Mouse (Mus musculus) right cerebral cortex, adult 2 months (tissue): ENCODE results near the gene Mrps18a.
A peak's percentile ranks its signal among the peaks of the same experiment; 100 is the strongest.

ENCODE experiments used
- DNase-seq, 2 experiments: peaks; one replicate each; pipeline ENCODE4 v3.0.0; 2021 to 2022; ENCODE audit warnings: low spot score in 2 of 2

Mrps18a gene

DNA sequence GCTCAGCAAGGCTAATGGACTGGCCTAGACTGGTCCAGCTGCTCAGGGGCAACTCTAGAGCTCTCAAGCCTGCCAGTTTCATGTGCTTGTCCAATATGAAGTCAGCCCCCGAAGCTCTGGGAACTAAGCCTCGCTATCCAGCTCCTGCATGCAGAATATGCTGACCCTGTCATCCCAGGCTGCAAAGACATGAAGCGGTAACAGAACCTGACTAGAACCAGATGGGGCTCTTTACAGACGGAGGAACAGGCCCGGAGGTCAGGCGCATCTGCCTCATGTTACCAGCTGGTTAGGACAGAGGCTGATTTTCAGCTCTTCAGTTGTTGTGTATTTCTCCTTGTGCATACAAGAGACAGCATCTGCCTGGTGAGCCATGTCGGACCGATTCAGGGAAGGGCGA lies 8.9 kb upstream of the Mrps18a start:
- DNase-seq = no peak

GRCm38 (mm10) chr17:46102608-46103159 lies 8.1 kb upstream of the Mrps18a start:
- no peak for DNase-seq

- no peak for DNase-seq
Observed at GRCm38 (mm10) chr17:46104487-46104886, 6.3 kb upstream of the Mrps18a start.

- DNase-seq = no peak
Observed at GRCm38 (mm10) chr17:46108286-46108685, 2.5 kb upstream of the Mrps18a start.

DNA sequence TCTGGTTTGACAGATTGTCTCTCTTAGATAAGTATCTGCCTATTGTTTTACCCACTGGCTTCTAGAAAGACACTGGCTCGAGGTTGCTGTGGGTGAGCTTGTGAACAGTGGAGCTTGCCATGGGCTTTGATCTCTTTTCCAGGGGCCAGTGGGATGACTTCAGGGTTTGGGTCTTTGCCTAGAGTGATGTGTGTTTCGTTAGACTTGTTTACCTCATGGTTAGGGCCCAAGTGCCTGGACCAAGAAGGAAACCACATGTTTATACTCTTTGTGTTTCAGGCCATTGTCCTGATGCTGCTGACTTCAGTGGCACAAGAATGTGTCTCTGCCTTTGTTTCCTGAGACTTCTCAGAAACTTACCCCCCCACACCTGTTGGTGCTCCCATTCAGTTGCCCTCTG lies 4.7 kb downstream of the Mrps18a start:
- no peak for DNase-seq

GRCm38 (mm10) chr17:46116138-46116537 lies 5.4 kb downstream of the Mrps18a start:
- DNase-seq = no peak

- no peak for DNase-seq
Observed at GRCm38 (mm10) chr17:46116881-46117280, 6.1 kb downstream of the Mrps18a start.

DNA sequence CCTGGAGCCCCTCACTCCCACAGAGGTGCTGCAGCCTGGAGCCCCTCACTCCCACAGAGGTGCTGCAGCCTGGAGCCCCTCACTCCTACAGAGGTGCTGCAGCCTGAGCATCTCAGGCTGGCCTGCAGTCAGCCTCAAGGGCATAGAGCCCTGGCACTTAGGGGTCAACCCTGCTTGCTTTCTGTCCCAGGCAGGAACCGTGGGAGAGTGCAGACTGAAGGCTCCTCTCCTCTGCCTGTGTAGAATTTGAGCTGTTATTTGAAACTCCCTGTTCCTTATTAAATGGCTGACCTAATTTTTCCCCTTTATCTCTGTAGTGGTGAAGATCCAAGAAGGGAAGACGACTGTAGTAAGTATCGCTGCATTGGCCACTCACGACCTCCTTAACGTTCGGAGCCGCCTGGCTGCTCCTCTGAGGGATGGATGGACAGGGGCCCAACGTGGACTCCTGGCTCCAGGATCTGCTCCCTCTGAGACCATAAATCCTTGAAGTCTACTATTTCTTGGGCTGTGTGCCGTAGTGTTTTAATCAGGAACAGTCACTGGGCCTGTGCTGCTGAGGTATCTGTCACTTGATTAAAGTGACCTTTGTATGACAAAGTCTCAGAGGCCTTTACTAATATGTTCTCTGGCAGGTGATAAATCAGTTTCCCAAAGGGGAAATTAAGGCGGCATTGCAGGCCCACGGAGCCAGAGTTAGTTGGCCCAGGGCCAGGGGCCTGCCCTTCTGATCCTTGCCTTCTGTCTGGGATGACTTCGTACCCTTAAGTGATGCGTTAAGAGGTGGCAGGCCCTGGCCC lies 7.0 kb downstream of the Mrps18a start:
- DNase-seq = no peak

DNA sequence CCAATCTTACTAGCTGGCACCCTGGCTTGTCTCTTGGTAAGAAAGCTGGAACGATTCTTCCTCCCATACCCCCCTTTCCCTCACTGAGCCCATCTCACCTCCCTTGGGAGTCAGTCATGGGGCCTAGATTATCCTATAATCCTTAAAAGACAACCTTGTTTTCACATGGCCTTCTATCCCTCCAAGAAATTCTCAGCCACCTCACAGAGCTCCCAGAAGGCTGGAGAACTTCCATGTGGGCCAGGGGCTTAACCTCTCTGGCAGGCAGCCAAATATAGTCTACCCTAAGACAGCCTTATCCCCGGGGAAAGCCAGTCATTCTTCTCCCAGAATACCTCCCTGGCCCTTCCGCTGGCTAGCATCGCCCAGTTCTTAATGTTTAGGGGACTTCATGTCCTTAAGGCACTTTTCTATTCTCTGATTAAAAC lies 7.7 kb downstream of the Mrps18a start:
- no peak for DNase-seq

DNA sequence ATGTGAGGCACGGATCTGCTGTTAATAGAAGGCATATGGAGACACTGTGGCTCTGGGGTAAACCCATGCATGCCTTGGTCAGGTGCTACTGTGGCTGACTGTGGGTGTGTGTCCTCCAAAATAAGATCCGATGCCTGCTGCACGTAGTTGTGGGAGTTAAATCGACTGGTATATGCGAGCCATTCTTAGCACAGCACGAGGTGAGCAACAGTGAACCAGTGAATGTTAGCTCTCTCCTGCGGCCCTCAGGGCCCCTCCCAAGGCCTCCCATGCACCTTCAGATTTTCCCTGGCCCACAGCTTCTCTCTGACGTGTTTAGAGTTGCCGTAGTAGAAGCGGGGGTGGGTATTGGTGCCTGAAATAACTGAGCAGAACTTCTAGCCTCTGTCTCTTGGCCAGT lies 8.9 kb downstream of the Mrps18a start:
- DNase-seq = peak; percentile 54 to 64

- no peak for DNase-seq
Observed at GRCm38 (mm10) chr17:46122791-46123190, 12.0 kb downstream of the Mrps18a start.

DNA sequence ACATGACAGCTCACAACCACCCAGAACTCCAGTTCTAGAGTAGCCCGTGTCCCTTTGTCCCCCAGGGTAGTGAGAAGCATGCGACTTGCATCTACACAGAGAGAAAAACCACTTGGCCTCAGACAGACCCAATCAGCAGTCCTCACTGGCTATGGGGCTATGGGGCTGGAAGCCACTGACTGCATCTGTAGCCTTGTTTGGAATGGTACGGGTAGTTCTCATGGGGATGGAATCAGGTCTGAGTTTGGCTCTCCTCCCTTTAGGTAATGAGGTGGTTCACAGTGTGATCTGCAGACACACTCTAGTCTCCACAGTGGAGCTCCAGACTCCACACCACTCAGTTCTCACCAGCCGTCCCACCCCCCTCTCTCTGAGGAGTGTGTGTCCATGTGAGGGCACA lies 12.5 kb downstream of the Mrps18a start:
- DNase-seq = no peak

DNA sequence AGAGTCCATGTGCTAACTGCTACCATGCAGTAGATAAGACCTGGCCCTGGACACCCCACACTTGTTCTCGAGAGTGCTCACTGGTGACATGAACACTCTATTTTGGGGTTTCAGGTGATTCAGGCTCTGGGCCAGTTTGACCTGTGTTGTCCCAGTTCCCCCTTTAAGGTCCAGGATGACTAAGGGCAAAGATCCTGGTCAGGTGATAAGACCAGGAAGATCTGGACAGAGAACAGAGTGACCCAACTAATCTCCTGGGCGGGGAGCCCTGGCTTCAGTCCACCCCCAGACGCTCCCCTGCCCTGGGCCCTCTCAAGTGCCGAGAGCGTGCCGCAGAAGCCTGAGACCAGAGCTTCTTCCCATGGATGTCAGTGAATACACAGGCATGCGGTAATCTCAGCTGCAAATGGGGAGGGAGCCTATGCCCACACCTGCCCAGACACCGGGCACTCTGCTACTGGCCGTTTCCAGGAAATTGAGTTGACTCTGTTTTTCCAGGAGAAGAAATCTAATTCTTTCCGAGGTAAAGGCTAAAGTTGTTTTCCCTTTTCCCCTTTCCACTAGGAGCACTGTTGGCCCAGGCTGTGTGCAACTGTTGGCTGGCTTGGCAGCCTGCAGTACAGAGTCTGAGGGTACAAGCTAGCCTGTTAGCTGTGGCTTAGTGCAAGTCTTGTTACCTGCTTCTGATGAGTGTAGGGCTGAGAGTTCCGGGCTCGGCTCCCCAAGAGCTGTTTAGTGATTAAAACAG lies 13.3 kb downstream of the Mrps18a start:
- no peak for DNase-seq

DNA sequence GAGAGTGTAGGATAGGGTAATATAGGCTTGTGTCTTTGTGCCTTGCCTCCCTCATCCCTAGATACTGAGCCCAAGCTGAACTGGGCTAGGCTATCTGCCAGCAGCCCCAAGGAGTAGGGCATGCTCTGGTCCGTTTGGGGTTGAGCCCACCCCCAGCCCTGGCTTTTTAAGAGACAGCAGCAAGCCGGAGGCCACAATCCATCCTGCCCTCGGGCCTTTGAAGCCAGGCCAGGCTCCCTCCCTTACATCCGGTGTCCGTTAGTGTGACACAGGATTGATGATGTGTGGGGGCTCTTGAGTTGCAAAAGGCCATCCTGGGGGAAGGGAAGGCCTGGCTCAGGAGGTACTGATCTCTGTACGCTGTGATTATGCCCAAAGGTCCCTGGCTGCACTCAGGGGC lies 15.8 kb downstream of the Mrps18a start:
- DNase-seq = no peak

DNA sequence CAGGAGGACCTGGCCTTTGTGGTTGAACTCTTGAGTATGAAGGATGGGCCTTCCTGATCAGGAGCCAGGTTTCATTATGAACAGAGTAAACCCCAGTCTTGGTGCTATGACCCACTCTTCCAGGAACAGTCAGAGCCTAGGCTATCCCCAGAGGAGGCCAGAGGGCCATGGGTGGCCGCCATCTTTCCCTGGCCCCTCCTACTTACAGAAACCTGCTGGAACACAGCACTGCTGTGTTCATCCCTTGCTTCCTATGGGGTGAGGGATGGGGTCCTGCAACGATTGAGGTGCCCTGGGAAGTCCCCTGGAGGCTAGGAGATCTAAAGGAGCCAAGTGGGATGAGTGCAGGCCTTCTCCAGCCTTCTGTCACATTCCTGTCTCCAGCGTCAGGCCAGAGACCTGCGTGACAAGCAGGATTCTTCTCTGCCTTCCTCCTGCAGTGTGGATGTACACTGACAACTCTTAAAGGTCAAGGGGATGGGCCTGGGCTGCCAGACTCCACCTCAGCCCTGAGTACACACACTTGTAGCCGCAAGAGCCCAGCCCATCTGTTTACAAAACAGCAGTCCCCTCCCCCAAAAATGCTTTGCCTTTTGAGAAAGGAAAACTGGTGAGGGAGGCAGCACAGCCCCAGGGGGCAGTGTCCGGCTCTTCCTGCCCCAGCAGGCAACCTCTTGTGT lies 17.2 kb downstream of the Mrps18a start:
- DNase-seq = no peak

DNA sequence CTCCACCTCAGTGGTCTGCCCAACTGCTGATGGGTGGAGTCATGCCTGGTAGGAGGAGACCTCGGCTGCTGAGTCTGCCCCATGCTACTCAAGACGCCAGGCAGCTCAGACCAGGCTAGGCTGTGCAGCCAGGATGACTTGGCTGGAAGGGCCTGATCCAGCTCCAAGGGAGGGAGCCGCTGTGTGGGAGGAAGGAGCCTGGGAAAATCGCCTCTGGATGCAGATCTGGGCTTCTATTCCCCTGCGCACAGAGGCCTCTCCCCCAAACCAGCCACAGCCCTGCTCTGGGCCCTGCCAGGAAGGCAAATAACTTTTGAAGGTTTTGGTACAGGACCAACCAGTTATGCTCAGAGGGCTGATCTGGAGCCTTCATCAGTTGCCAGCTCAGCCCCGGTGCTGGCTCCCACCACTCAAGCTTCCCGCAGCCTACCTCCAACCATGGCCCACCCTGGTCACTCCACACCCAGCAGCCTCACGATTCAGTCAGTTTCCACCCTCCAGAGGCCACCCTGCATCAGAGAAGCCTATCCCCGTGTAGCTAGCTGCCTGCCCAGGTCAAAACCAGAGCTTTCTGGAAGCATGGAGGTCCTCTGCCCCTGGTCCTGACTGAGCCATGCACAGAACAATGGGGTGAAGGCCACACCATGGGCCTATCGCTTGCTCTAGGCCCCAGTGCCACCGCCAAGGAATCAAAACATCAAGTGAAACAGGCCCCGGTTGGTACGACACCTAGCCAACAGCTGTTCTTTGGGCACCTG lies 19.1 kb downstream of the Mrps18a start:
- DNase-seq = no peak

DNA sequence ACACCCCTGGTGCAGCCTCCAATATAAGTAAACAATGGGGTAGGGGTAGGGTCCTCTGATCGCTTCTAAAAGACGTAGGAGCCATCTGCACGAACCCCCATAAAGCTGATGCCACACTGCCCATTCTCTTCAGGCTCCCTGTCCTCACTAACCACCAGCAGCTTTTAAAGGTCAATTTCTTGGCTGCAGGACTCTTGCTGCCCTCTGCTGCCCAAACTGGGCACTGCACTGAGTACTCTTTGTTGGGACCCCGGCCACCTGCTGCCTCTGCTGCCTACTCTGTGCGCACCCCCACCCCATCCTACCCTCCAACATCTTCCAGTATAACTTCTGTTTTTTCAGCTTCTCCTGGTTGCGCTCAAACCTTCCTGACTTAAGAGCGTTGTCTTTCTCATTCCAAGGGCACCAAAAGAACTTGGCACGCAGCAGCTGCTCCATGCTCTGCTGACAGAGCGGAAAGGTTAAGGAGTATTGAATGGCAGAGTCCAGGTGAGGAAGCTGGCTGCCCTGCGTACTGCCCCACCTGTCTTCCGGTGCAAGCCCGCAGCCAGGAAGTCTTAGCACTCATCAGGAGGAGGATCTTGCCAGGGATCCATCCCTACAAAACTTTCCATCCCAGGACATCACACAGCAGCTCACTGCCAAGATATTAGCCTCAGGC lies 21.4 kb downstream of the Mrps18a start:
- DNase-seq = peak; percentile 75 to 81

GRCm38 (mm10) chr17:46132862-46133261 lies 22.1 kb downstream of the Mrps18a start:
- no peak for DNase-seq

- no peak for DNase-seq
Observed at GRCm38 (mm10) chr17:46138563-46139236, 27.9 kb downstream of the Mrps18a start.

GRCm38 (mm10) chr17:46139872-46140271 lies 29.1 kb downstream of the Mrps18a start:
- DNase-seq = no peak
